Mouse (Mus musculus) liver, adult 2 months (tissue): ENCODE results near the gene Vegfb. TPM values are rescaled to one million over a fixed set of nuclear protein-coding genes. Genes with fewer than 3 reads are reported as not detected.

ENCODE experiments used
- DNase-seq: peaks from one replicate; pipeline ENCODE4 v3.0.0-alpha.2; 2011; ENCODE audit warnings: low read depth, low spot score; ENCODE audit errors: extremely low read depth
- H3K27ac ChIP-seq: fragments of 200-500 bp; replicated peaks from 2 replicates; pipeline ENCODE4 v1.5.1; 2012; ENCODE audit warnings: low read depth, mild to moderate bottlenecking, control low read depth, inconsistent platforms, low read length; ENCODE audit not compliant: insufficient read depth
- H3K27me3 ChIP-seq: fragments of 200-500 bp; 2 replicates; pipeline ENCODE4 v1.6.1; 2012; ENCODE audit warnings: mild to moderate bottlenecking, moderate library complexity, low read length, inconsistent platforms; ENCODE audit not compliant: control insufficient read depth, insufficient read depth
- H3K36me3 ChIP-seq: fragments of 200-500 bp; 2 replicates; pipeline ENCODE4 v1.6.1; 2012; ENCODE audit warnings: low read length, inconsistent platforms; ENCODE audit not compliant: control insufficient read depth, insufficient read depth
- H3K4me1 ChIP-seq: fragments of 200-500 bp; 2 replicates; pipeline ENCODE4 v1.6.1; 2011; ENCODE audit warnings: low read length; ENCODE audit not compliant: control insufficient read depth, insufficient read depth
- H3K4me3 ChIP-seq: fragments of 200-500 bp; 2 replicates; pipeline ENCODE4 v1.5.1; 2011; ENCODE audit warnings: low read depth, mild to moderate bottlenecking, control low read depth, low read length, moderate library complexity; ENCODE audit not compliant: insufficient read depth
- H3K79me2 ChIP-seq: fragments of 200-500 bp; 2 replicates; pipeline ENCODE4 v1.6.1; 2012; ENCODE audit warnings: inconsistent platforms, mild to moderate bottlenecking, low read length, moderate library complexity; ENCODE audit not compliant: control insufficient read depth, insufficient read depth
- H3K9ac ChIP-seq: fragments of 200-500 bp; 2 replicates; pipeline ENCODE4 v1.6.1; 2012; ENCODE audit warnings: low read depth, mild to moderate bottlenecking, control low read depth, inconsistent platforms, low read length
- CTCF ChIP-seq: fragments of 200-500 bp; IDR thresholded peaks from 2 replicates; pipeline ENCODE4 v1.5.1; 2011; ENCODE audit warnings: low read depth, low read length, control low read depth
- POLR2A ChIP-seq: fragments of 200-500 bp; IDR thresholded peaks from 2 replicates; pipeline ENCODE4 v1.6.1; 2011; ENCODE audit warnings: low read length, control low read depth; ENCODE audit not compliant: insufficient read depth; ENCODE audit errors: extremely low read depth
- WGBS: fragments of 180-500 bp; shearing (Covaris S2); methylation state at CpG from one replicate; pipeline ENCODE4 v1.1.7; 2018; 5-methylcytosine and 5-hydroxymethylcytosine counted together
- polyA plus RNA-seq: library from polyadenylated mRNA; depleted of rRNA; stranded (reverse); fragments of >200 nt; gene quantifications from 2 replicates; pipeline ENCODE4 v1.2.3, GENCODE M21; 2012
- total RNA-seq: library from RNA; depleted of rRNA; stranded (reverse); fragments of >200 nt; gene quantifications from 2 replicates; pipeline ENCODE4 v1.2.3, GENCODE M21; 2014

Gene Vegfb
- total and polyA plus RNA-seq, 2 experiments, result 1.9 to 20.4 TPM

DNA sequence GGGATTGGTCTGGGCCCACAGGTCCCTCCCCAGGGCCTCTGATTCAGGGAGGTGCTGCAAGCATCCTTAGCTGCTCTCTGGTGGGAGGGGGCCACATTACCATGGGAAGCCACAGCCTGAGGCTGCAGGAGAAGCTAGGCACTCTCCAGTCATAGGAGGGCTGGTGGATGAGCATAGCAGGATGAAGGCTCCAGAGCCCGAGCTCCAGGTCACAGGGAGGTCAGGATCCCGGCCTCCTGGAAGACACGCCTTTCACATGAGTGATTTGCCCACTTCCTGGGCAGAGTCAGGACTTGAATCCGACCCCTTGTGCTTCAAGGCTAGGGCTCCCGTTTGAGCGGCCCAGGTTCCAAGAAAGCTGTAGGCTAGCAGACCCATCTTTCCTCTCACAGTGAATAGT, 15.8 kb downstream of the Vegfb start:
- no peak for TF ChIP-seq CTCF
- H3K4me1 ChIP-seq, result peaks cover 12% of the 10 kb centered on the region
- H3K79me2 ChIP-seq, result peaks cover 8% of the 10 kb centered on the region; the same call in 1 of the 2 replicates
- H3K36me3 ChIP-seq, result no peaks in the 10 kb centered on the region
- DNase-seq, result no peak
- no peak overlapping the region for H3K27ac ChIP-seq
- no peak overlapping the region for H3K4me3 ChIP-seq
- 74% methylated on average over 6 of the region's 6 CpGs for WGBS
- H3K9ac ChIP-seq, result no peak overlapping the region
- H3K27me3 ChIP-seq, result no peaks in the 10 kb centered on the region

DNA sequence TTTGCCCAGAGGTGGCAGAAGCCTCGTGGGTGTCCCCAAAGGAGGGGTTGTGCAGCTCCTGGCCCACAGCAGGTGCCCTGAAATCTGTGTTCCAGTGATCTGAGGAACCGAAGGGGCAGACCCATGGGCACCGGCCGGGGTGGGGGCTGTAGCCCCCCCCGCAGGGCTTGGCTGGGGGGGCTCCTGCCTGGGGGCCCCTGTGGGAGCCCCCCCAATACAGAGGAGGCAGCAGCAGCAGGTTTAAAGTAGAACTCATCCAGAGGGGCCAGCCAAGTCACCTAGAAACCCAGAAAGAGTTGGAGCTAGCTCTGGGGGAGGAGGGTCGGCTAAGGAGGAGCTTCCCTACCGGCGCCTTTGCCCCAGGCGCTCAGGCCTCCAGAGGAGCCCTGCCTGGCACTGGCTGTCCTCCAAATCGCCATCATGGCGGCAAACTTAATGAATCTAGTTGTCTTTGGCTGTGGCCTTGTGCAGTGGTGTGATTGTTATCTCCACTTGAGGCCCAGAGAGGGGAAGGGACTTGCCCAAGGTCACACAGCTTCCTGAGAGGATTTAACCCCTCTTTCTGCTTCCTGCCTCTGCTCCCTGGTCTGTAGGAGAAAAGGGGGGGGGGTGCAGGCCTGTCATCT, 16.9 kb downstream of the Vegfb start:
- WGBS, result 46% methylated on average over 11 of the region's 11 CpGs

DNA sequence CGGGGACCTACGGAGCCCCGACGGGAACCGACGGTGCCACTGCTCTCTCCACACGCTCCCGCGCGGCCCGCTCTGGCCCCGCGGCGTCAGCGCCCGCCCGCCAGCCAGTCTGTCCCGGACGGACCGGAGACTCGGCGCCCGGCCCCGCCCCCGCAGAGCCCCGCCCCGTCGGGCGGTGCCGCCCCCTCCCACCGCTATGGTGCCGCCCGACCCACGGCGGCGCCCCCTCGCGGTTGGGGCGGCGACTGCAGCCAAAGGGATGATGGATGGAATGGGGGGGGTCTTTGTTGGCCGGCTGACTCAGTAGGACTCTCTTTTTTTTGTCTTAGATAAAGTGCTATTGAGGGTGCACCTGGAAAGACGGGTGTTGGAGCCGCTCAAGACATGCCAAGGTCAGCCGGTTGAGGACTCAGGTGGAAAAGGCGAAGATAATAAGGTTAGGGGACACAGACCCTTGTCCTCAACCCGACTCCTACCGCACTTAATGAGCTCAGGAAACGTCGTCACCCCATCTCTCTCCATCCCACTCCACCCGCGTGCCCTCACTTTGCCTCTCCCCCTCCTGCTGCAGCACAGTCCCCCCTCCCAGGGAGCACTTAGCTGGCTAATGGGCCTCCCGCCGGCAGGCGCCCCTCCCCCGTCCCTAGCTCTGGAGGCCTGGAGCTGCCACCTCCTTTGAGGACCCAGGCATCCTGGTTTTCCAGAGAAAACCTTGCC, 17.6 kb downstream of the Vegfb start:
- no peaks in the 10 kb centered on the region for H3K27me3 ChIP-seq
- peaks cover 4% of the 10 kb centered on the region; the same call in 1 of the 2 replicates for H3K79me2 ChIP-seq
- DNase-seq, result peak; percentile 20
- H3K9ac ChIP-seq, result peak overlapping the region; percentile 93
- TF ChIP-seq POLR2A, result peak; percentile 58; the same call in 1 of the 2 replicates
- TF ChIP-seq CTCF, result peak; percentile 72
- peak overlapping the region; percentile 85 for H3K4me3 ChIP-seq
- peak overlapping the region; percentile 61 for H3K27ac ChIP-seq
- H3K4me1 ChIP-seq, result peaks cover 7% of the 10 kb centered on the region
- WGBS, result 2% methylated on average over 55 of the region's 55 CpGs
- peaks cover 1% of the 10 kb centered on the region; the same call in 1 of the 2 replicates for H3K36me3 ChIP-seq

More for the DNA sequence above, 16.9 kb downstream of the Vegfb start:
- Histone ChIP-seq H3K4me3 (no peak overlapping the region), H3K4me1 (peaks cover 7% of the 10 kb centered on the region), H3K9ac (no peak overlapping the region), H3K36me3 (no peaks in the 10 kb centered on the region), H3K79me2 (peaks cover 4% of the 10 kb centered on the region; the same call in 1 of the 2 replicates), H3K27me3 (no peaks in the 10 kb centered on the region), H3K27ac (no peak overlapping the region)
- DNase-seq, result no peak
- no peak for TF ChIP-seq POLR2A
- no peak for TF ChIP-seq CTCF

DNA sequence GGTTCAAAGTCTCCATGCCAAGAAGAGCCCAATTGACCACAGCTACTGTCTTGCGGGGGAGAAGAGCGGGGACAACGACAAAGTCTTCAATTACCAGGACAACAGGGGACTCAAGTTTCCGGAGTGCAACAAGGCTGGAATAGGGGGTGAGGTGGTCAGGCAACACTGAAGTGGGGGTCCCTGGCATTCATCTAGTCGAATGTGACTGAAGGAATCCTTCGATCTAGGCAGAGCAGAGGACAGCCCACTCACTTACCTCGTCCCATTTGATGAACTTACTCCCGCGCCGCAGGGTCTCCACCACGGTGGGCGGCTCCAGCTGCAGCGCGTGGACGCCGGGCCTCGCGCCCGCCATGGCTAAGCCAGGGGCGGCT, 18.2 kb downstream of the Vegfb start:
- H3K4me1 ChIP-seq, result peaks cover 7% of the 10 kb centered on the region
- TF ChIP-seq POLR2A (no peak), CTCF (no peak)
- peaks cover 4% of the 10 kb centered on the region; the same call in 1 of the 2 replicates for H3K79me2 ChIP-seq
- peak overlapping the region; percentile 93 for H3K9ac ChIP-seq
- no peak for DNase-seq
- peaks cover 1% of the 10 kb centered on the region; the same call in 1 of the 2 replicates for H3K36me3 ChIP-seq
- peak overlapping the region; percentile 61 for H3K27ac ChIP-seq
- under 1% methylated on average over 20 of the region's 20 CpGs for WGBS
- no peaks in the 10 kb centered on the region for H3K27me3 ChIP-seq
- H3K4me3 ChIP-seq, result peak overlapping the region; percentile 85

DNA sequence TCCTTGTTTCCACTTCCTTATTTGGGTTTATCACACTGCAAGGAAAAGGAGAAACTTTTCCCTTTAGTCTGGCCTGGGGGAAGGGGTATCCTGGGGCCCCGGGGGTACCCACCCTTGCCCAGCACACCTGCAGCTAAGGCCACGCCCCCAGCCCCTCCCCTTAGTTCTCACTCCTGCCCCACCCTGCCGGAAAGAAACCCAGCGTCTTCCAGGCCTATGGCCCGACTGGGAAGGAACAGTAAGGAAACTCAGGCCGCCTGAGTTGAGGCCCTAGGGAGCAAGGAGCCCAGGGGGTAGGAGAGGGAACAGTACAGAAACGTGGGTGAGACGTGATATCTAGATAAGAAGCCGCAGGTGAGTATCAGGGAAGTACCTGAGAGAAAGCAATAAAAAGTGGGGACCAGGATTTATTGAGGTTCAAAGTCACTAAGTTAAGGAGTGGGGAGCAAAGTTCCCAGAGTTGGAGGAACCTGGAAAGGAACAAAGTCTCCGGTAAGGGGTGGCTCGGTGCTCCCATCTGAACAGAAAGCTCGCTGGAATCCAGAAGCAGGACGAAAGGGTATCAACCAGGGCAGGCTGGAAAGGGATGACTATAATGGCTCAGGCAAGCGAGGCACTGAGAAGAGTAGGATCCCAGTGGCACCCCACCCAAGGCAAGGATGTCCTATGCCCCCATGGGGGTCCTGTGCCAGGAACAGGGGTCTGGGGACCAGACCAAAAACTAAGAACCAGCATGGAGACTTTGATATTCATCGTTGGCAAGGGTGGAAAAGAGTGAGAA, 18.8 kb downstream of the Vegfb start:
- H3K4me1 ChIP-seq, result peaks cover 7% of the 10 kb centered on the region
- no peak for DNase-seq
- WGBS, result 21% methylated on average over 15 of the region's 15 CpGs

More for the DNA sequence above, 18.8 kb downstream of the Vegfb start:
- Histone ChIP-seq H3K36me3 (peaks cover 1% of the 10 kb centered on the region; the same call in 1 of the 2 replicates), H3K9ac (peak overlapping the region; percentile 93), H3K79me2 (peaks cover 4% of the 10 kb centered on the region; the same call in 1 of the 2 replicates), H3K27me3 (no peaks in the 10 kb centered on the region), H3K27ac (no peak overlapping the region), H3K4me3 (peak overlapping the region; percentile 85)
- TF ChIP-seq POLR2A (no peak), CTCF (no peak)
